Mouse (Mus musculus) midbrain, postnatal 0 days (tissue): ENCODE data around the gene Zic2. TPM values are rescaled to one million over a fixed set of nuclear protein-coding genes. Genes with fewer than 3 reads are reported as not detected.
"Not testable (repeated sequence)": the region's sequence is repeated elsewhere in the genome, so short reads cannot be mapped to it uniquely, and the experiment has no call there.

Experiments used
- ATAC-seq: fragments of 200-750 bp; cut with Nextera tagmentation; 2 replicates; pipeline ENCODE4 v1.8.0; 2017; ENCODE audit warnings: moderate number of reproducible peaks, mild to moderate bottlenecking, moderate TSS enrichment, moderate library complexity; ENCODE audit not compliant: low FRiP score
- DNase-seq: peaks from one replicate; pipeline ENCODE4 v3.0.0-alpha.2; 2015; ENCODE audit warnings: low spot score
- H3K27ac ChIP-seq: fragments of 300-500 bp; sonication (generic); 2 replicates; pipeline ENCODE4 v1.5.1; 2014; ENCODE audit warnings: low read depth, mild to moderate bottlenecking, low read length, mixed read lengths
- H3K27me3 ChIP-seq: fragments of 300-500 bp; sonication (generic); 2 replicates; pipeline ENCODE4 v1.6.1; 2014; ENCODE audit warnings: low read length, control low read depth, mixed read lengths; ENCODE audit not compliant: insufficient read depth
- H3K36me3 ChIP-seq: fragments of 300-500 bp; sonication (generic); 2 replicates; pipeline ENCODE4 v1.6.1; 2014; ENCODE audit warnings: low read length, control low read depth, mixed read lengths; ENCODE audit not compliant: insufficient read depth
- H3K4me1 ChIP-seq: fragments of 300-500 bp; sonication (generic); 2 replicates; pipeline ENCODE4 v1.6.1; 2014; ENCODE audit warnings: mild to moderate bottlenecking, control low read depth, antibody characterized with exemption, low read length, mixed read lengths; ENCODE audit not compliant: insufficient read depth
- H3K4me2 ChIP-seq: fragments of 300-500 bp; sonication (generic); 2 replicates; pipeline ENCODE4 v1.6.1; 2014; ENCODE audit warnings: low read depth, mild to moderate bottlenecking, low read length, mixed read lengths; ENCODE audit not compliant: poor library complexity, severe bottlenecking
- H3K4me3 ChIP-seq: fragments of 300-500 bp; sonication (generic); 2 replicates; pipeline ENCODE4 v1.5.1; 2014; ENCODE audit warnings: low read depth, mild to moderate bottlenecking, low read length, moderate library complexity
- H3K9ac ChIP-seq: fragments of 300-500 bp; sonication (generic); replicated peaks from 2 replicates; pipeline ENCODE4 v1.6.1; 2014; ENCODE audit warnings: mild to moderate bottlenecking, low read length, moderate library complexity, mixed read lengths; ENCODE audit not compliant: poor library complexity, severe bottlenecking
- H3K9me3 ChIP-seq: fragments of 300-500 bp; sonication (generic); 2 replicates; pipeline ENCODE4 v1.6.1; 2016; ENCODE audit warnings: low read length, control low read depth
- CTCF ChIP-seq: IDR thresholded peaks from 2 replicates; pipeline ENCODE4 v1.5.1; 2016; ENCODE audit warnings: antibody characterized with exemption, mild to moderate bottlenecking
- WGBS: fragments of 180-500 bp; shearing (Covaris S2); extraction: QIAGEN DNeasy Blood & Tissue Kit; methylation state at CpG from one replicate; pipeline ENCODE4 v1.1.7; 2014; 5-methylcytosine and 5-hydroxymethylcytosine counted together
- polyA plus RNA-seq: library from polyadenylated mRNA; unstranded; fragments of >200 nt; fragmentation: Nextera tagmentation; extraction: Ambion mirVana; gene quantifications from 2 replicates; pipeline ENCODE4 v1.2.1, GENCODE M21; 2015
- total RNA-seq: library from RNA; depleted of rRNA; stranded (reverse); fragments of >200 nt; gene quantifications from 2 replicates; pipeline ENCODE4 v1.2.3, GENCODE M21; 2014

Gene Zic2
- total and polyA plus RNA-seq, 2 experiments from 2014 or later, result 13.9 to 106 TPM

GRCm38 (mm10) chr14:122460226-122460625 is 15.0 kb upstream of the Zic2 start:
- H3K4me3 ChIP-seq, result 0 out of 2 replicates have a peak overlapping the region, but pooled peaks have one; percentile 1
- peaks cover 42% of the 10 kb centered on the region for H3K27me3 ChIP-seq
- H3K9ac ChIP-seq, result no peak overlapping the region
- H3K9me3 ChIP-seq, result no peaks in the 10 kb centered on the region
- peak overlapping the region; percentile 12; the same call in 1 of the 2 replicates for H3K27ac ChIP-seq
- H3K36me3 ChIP-seq, result no peaks in the 10 kb centered on the region
- no peak for DNase-seq
- ATAC-seq, result no peak
- no peak for TF ChIP-seq CTCF
- WGBS, result 42% methylated on average over 5 of the region's 5 CpGs
- H3K4me1 ChIP-seq, result peaks cover 5% of the 10 kb centered on the region; the same call in 1 of the 2 replicates
- H3K4me2 ChIP-seq, result peak overlapping the region; percentile 32; the same call in 1 of the 2 replicates

DNA sequence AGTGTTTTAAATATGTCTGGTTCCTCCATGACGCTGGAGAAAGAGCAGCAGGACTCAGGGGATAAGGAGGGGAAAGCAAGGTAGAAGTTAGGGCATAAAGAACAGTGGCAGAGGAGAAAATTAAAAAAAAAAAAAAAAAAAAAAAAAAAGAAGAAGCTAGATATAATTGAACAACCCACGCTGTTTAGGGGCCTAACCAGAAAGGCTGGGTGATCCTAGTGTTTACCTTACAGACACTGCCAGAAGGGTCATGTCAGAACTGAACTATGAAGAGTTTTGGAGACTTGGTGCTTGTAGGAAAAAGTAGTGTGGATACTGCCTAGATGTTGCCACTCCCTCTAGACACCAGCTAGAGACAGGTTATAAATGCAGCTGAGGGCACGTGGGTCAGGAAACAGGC is 13.7 kb upstream of the Zic2 start:
- no peak for DNase-seq
- 0 out of 2 replicates have a peak overlapping the region, but pooled peaks have one; percentile 4 for H3K9ac ChIP-seq
- no peak for TF ChIP-seq CTCF

GRCm38 (mm10) chr14:122461966-122462365 is 13.3 kb upstream of the Zic2 start:
- H3K9me3 ChIP-seq, result no peaks in the 10 kb centered on the region
- H3K27ac ChIP-seq, result peak overlapping the region; percentile 77; the same call in 1 of the 2 replicates
- H3K4me2 ChIP-seq, result peak overlapping the region; percentile 58
- H3K9ac ChIP-seq, result 0 out of 2 replicates have a peak overlapping the region, but pooled peaks have one; percentile 4
- peak overlapping the region; percentile 46 for H3K4me3 ChIP-seq
- no peak for DNase-seq
- H3K27me3 ChIP-seq, result peaks cover 42% of the 10 kb centered on the region
- TF ChIP-seq CTCF, result no peak
- no peaks in the 10 kb centered on the region for H3K36me3 ChIP-seq
- no peak for ATAC-seq
- 17% methylated on average over 9 of the region's 9 CpGs for WGBS
- H3K4me1 ChIP-seq, result peaks cover 5% of the 10 kb centered on the region; the same call in 1 of the 2 replicates

More for the DNA sequence above, 13.7 kb upstream of the Zic2 start:
- H3K36me3 ChIP-seq, result no peaks in the 10 kb centered on the region
- peak overlapping the region; percentile 46; the same call in 1 of the 2 replicates for H3K4me3 ChIP-seq
- 45% methylated on average over 3 of the region's 3 CpGs for WGBS
- peaks cover 43% of the 10 kb centered on the region for H3K27me3 ChIP-seq
- H3K4me2 ChIP-seq, result peak overlapping the region; percentile 58
- H3K9me3 ChIP-seq, result no peaks in the 10 kb centered on the region
- H3K4me1 ChIP-seq, result peaks cover 5% of the 10 kb centered on the region; the same call in 1 of the 2 replicates
- no peak overlapping the region for H3K27ac ChIP-seq
- ATAC-seq, result no peak

- DNase-seq, result no peak
- Histone ChIP-seq H3K27ac (peak overlapping the region; percentile 77), H3K36me3 (no peaks in the 10 kb centered on the region), H3K9ac (peak overlapping the region; percentile 24; the same call in 1 of the 2 replicates), H3K4me1 (peaks cover 5% of the 10 kb centered on the region; the same call in 1 of the 2 replicates), H3K27me3 (peaks cover 42% of the 10 kb centered on the region), H3K4me3 (peak overlapping the region; percentile 46), H3K9me3 (no peaks in the 10 kb centered on the region), H3K4me2 (peak overlapping the region; percentile 58)
- WGBS, result 17% methylated on average over 17 of the region's 17 CpGs
- no peak for TF ChIP-seq CTCF
- no peak for ATAC-seq
Measured at GRCm38 (mm10) chr14:122462689-122463079, 12.6 kb upstream of the Zic2 start.

- Histone ChIP-seq H3K4me1 (peaks cover 5% of the 10 kb centered on the region; the same call in 1 of the 2 replicates), H3K4me2 (peak overlapping the region; percentile 58), H3K9ac (peak overlapping the region; percentile 24), H3K4me3 (peak overlapping the region; percentile 46), H3K27ac (peak overlapping the region; percentile 77; the same call in 1 of the 2 replicates), H3K9me3 (no peaks in the 10 kb centered on the region), H3K36me3 (no peaks in the 10 kb centered on the region), H3K27me3 (peaks cover 47% of the 10 kb centered on the region)
- no peak for TF ChIP-seq CTCF
- ATAC-seq (no peak), DNase-seq (no peak)
- WGBS, result 2% methylated on average over 40 of the region's 40 CpGs
Measured at GRCm38 (mm10) chr14:122463080-122463691, 12.0 kb upstream of the Zic2 start.

GRCm38 (mm10) chr14:122463734-122464341 is 11.4 kb upstream of the Zic2 start:
- under 1% methylated on average over 45 of the region's 58 CpGs for WGBS
- ATAC-seq, H3K4me1 ChIP-seq, H3K36me3 ChIP-seq, H3K9me3 ChIP-seq, DNase-seq: not testable (repeated sequence)
- peak overlapping the region; percentile 58 for H3K4me2 ChIP-seq
- peak overlapping the region; percentile 77 for H3K27ac ChIP-seq
- H3K27me3 ChIP-seq, result peaks cover 53% of the 10 kb centered on the region
- peak overlapping the region; percentile 57 for H3K9ac ChIP-seq
- H3K4me3 ChIP-seq, result peak overlapping the region; percentile 46
